ENCODE assay signal across 18 mouse cellular contexts in the genomic region with DNA sequence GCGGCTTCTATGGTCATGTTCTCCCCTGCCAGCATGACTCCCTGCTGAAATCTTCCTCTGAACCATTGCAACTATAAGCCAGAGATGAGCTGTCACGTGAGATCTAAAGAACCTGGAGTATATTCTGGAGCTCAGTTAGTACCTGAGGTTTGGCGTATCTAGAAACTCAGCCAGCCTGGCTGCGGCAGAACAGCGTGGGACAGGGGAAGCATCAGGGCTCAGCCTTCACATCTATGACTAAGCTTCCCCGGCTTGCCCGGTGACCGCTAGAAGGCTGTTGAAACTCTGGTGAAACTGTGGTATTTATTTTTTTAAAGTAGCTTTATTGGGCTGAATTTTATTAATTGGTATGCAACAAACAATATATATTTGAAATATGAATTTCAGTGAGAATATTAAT.
A peak's percentile ranks its signal among the peaks of the same experiment; 100 is the strongest.
DNase-seq lines count a peak whose midpoint lies in the region; TF ChIP-seq lines count a peak whose summit lies in the region.
"Had no signal": no experiment of that assay in that cellular context is flagged by ENCODE, and none has a peak within 500 bp of the region (broad histone marks: within the 10 kb centered on the region; RNA-seq: fewer than 3 reads in every experiment).

No protein-coding gene starts in this region.

- peaks cover 72% of the 10 kb centered on the region for H3K4me1 ChIP-seq in E14TG2a.4 (replicated peaks; ENCODE audit: low read depth, low read length)
- H3K4me1 ChIP-seq: heart, embryonic 10.5 days; heart, embryonic 13.5 days had no signal

- H3K4me3 ChIP-seq in E14TG2a.4 (replicated peaks; ENCODE audit: low read length) = peak overlapping the region; percentile 77
- H3K4me3 ChIP-seq: gastrocnemius, adult 2 months; heart, embryonic 10.5 days; heart, embryonic 13.5 days had no signal

- peak; percentile 13 for DNase-seq in adrenal gland, adult 8-10 months
- no peak for DNase-seq in adrenal gland, postnatal 4 days (ENCODE audit: low spot score in 2 of 2)
- peak; percentile 31 for DNase-seq in adrenal gland, postnatal 14 days
- no peak for DNase-seq in neural tube, embryonic 10.5 days (ENCODE audit: extremely low spot score, low spot score)
- DNase-seq in cerebellum, postnatal 14 days = no peak
- DNase-seq: cerebellum, adult 11-12 months; cerebellum, adult 8-10 months; cerebellum, postnatal 10 days; forebrain, postnatal 0 days; gastrocnemius, adult 2 months; gastrocnemius, postnatal 14 days; heart, adult 18-20 months; heart, postnatal 14 days; heart, postnatal 4 days; kidney, adult 18-20 months had no signal

- H3K36me3 ChIP-seq in E14TG2a.4 (ENCODE audit: insufficient read depth, low read length) = no peaks in the 10 kb centered on the region
- H3K36me3 ChIP-seq: heart, embryonic 10.5 days; heart, embryonic 13.5 days had no signal

- H3K27me3 ChIP-seq in E14TG2a.4 (ENCODE audit: insufficient read depth, low read length) = 0 out of 2 replicates have a peak, but pooled peaks cover 4% of the 10 kb centered on the region

- H3K9me3 ChIP-seq in E14TG2a.4 (ENCODE audit: low read length) = no peaks in the 10 kb centered on the region
- H3K9me3 ChIP-seq: heart, embryonic 10.5 days; heart, embryonic 13.5 days had no signal

- no peak for TF ChIP-seq CTCF in E14TG2a.4 (conservative IDR thresholded peaks at IDR 0.05; ENCODE audit: low read length)

Comparison
In these comparisons a context has a peak if more than half of its experiments do, and no peak if none do; other contexts are left out.
1. DNase-seq: peak in adrenal gland, adult 8-10 months (single experiment) and adrenal gland, postnatal 14 days (single experiment); none in adrenal gland, postnatal 4 days (0 of 2), neural tube, embryonic 10.5 days (single experiment) and cerebellum, postnatal 14 days (0 of 2).